Mouse (Mus musculus) intestine, embryonic 14.5 days (tissue): ENCODE measurements around the gene Swt1. TPM values are rescaled to one million over a fixed set of nuclear protein-coding genes. Genes with fewer than 3 reads are reported as not detected.
A peak's percentile ranks its signal among the peaks of the same experiment; 100 is the strongest.
"Not testable (repeated sequence)": the region's sequence is repeated elsewhere in the genome, so short reads cannot be mapped to it uniquely, and the experiment has no call there.

ENCODE experiments used
- ATAC-seq: fragments of 200-750 bp; cut with Nextera tagmentation; replicated peaks from 2 replicates; pipeline ENCODE4 v1.8.0; 2017; ENCODE audit warnings: low read depth, moderate number of reproducible peaks, moderate TSS enrichment, moderate library complexity; ENCODE audit not compliant: low FRiP score, low TSS enrichment
- DNase-seq: peaks from one replicate; pipeline ENCODE4 v3.0.0-alpha.2; 2018; ENCODE audit warnings: low spot score
- H3K27ac ChIP-seq: fragments of 300-500 bp; sonication (generic); 2 replicates; pipeline ENCODE4 v1.5.1; 2014; ENCODE audit warnings: low read depth, mild to moderate bottlenecking, control low read depth
- H3K27me3 ChIP-seq: fragments of 300-500 bp; sonication (generic); replicated peaks from 2 replicates; pipeline ENCODE4 v1.6.1; 2014; ENCODE audit warnings: low read length, control low read depth; ENCODE audit not compliant: control insufficient read depth, insufficient read depth
- H3K36me3 ChIP-seq: fragments of 300-500 bp; sonication (generic); 2 replicates; pipeline ENCODE4 v1.6.1; 2014; ENCODE audit warnings: low read length, control low read depth; ENCODE audit not compliant: control insufficient read depth, insufficient read depth
- H3K4me1 ChIP-seq: fragments of 300-500 bp; sonication (generic); replicated peaks from 2 replicates; pipeline ENCODE4 v1.6.1; 2014; ENCODE audit warnings: low read length, control low read depth, mixed read lengths; ENCODE audit not compliant: control insufficient read depth, insufficient read depth
- H3K4me2 ChIP-seq: fragments of 300-500 bp; sonication (generic); 2 replicates; pipeline ENCODE4 v1.6.1; 2014; ENCODE audit warnings: low read length
- H3K4me3 ChIP-seq: fragments of 300-500 bp; sonication (generic); 2 replicates; pipeline ENCODE4 v1.5.1; 2014; ENCODE audit warnings: low read depth, low read length, control low read depth, mixed read lengths
- H3K9ac ChIP-seq: fragments of 300-500 bp; sonication (generic); 2 replicates; pipeline ENCODE4 v1.6.1; 2014; ENCODE audit warnings: mild to moderate bottlenecking, low read length
- H3K9me3 ChIP-seq: fragments of 300-500 bp; sonication (generic); 2 replicates; pipeline ENCODE4 v1.6.1; 2016; ENCODE audit warnings: low read length, control low read depth; ENCODE audit not compliant: control insufficient read depth
- WGBS: fragments of 180-500 bp; shearing (Covaris S2); extraction: QIAGEN DNeasy Blood & Tissue Kit; methylation state at CpG from one replicate; pipeline ENCODE4 v1.1.7; 2014; 5-methylcytosine and 5-hydroxymethylcytosine counted together
- polyA plus RNA-seq: library from polyadenylated mRNA; unstranded; fragments of >200 nt; fragmentation: Nextera tagmentation; extraction: Ambion mirVana; gene quantifications from 2 replicates; pipeline ENCODE4 v1.2.1, GENCODE M21; 2014

The Swt1 gene
- polyA plus RNA-seq, 1 experiment from 2014 or later: 24.4 TPM

DNA sequence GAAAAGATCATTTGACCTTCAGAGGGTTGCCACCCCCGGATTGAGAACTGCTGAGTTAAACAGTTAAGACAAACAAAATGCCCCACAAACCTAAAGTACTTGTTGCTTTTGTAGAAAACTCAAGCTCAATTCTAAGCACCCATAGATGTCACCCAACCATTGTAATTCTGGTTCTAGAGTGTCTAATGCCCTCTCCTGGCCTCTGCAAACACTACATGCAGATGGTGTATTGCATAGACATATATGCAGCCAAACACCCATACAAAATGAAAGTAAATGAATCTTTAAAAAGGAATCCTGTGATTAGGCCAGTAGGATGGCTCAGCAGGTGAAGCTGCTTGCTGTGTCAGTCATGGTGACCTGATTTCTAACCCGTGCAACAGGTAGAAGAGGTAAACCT, 75.3 kb downstream of the Swt1 start:
- Histone ChIP-seq H3K36me3 (peaks cover 85% of the 10 kb centered on the region), H3K27me3 (no peaks in the 10 kb centered on the region), H3K4me3 (no peak overlapping the region), H3K4me2 (no peak overlapping the region), H3K9me3 (no peaks in the 10 kb centered on the region), H3K4me1 (peaks cover 3% of the 10 kb centered on the region; the same call in 1 of the 2 replicates), H3K27ac (no peak overlapping the region), H3K9ac (no peak overlapping the region)
- no peak for ATAC-seq
- WGBS: 92% methylated on average over 2 of the region's 2 CpGs
- no peak for DNase-seq

DNA sequence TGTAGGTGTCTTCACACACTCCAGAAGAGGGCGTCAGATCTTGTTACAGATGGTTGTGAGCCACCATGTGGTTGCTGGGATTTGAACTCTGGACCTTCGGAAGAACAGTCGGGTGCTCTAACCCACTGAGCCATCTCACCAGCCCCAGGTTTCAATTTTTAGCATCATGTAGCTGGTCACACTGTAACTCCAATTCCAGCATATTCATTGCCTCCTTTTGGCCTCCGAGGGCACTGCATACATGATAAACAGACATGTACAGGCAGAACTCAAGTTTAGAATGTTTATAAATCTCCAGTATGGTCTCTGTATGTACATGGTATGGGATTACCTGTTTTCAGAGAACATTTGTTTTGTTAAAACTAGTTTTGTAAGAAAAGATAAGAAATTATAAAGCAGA, 80.0 kb downstream of the Swt1 start:
- H3K4me2 ChIP-seq, H3K9ac ChIP-seq, H3K9me3 ChIP-seq, ATAC-seq, H3K27me3 ChIP-seq, H3K27ac ChIP-seq, H3K4me3 ChIP-seq, DNase-seq: not testable (repeated sequence)
- Histone ChIP-seq H3K4me1 (peaks cover 22% of the 10 kb centered on the region), H3K36me3 (peaks cover 40% of the 10 kb centered on the region)
- WGBS: 72% methylated on average over 4 of the region's 4 CpGs

GRCm38 (mm10) chr1:151346681-151347127, 81.6 kb downstream of the Swt1 start:
- Histone ChIP-seq H3K27me3 (no peaks in the 10 kb centered on the region), H3K9ac (peak overlapping the region; percentile 96; the same call in 1 of the 2 replicates), H3K4me3 (peak overlapping the region; percentile 89), H3K9me3 (no peaks in the 10 kb centered on the region), H3K4me2 (peak overlapping the region; percentile 74), H3K27ac (no peak overlapping the region; the same call in 1 of the 2 replicates), H3K36me3 (peaks cover 24% of the 10 kb centered on the region), H3K4me1 (peaks cover 23% of the 10 kb centered on the region)
- WGBS: 45% methylated on average over 6 of the region's 6 CpGs
- no peak for DNase-seq
- ATAC-seq: no peak

- no peak for ATAC-seq
- peaks cover 15% of the 10 kb centered on the region for H3K36me3 ChIP-seq
- no peak for DNase-seq
- H3K4me2 ChIP-seq: peak overlapping the region; percentile 74
- peak overlapping the region; percentile 96 for H3K9ac ChIP-seq
- peaks cover 23% of the 10 kb centered on the region for H3K4me1 ChIP-seq
- no peaks in the 10 kb centered on the region for H3K27me3 ChIP-seq
- peak overlapping the region; percentile 89 for H3K4me3 ChIP-seq
- H3K27ac ChIP-seq: peak overlapping the region; percentile 91; the same call in 1 of the 2 replicates
- H3K9me3 ChIP-seq: no peaks in the 10 kb centered on the region
Observed at GRCm38 (mm10) chr1:151345863-151346195, 82.4 kb downstream of the Swt1 start.

GRCm38 (mm10) chr1:151345109-151345862, 83.0 kb downstream of the Swt1 start:
- H3K4me2 ChIP-seq: peak overlapping the region; percentile 74
- peak overlapping the region; percentile 89 for H3K4me3 ChIP-seq
- peaks cover 23% of the 10 kb centered on the region for H3K4me1 ChIP-seq
- no peaks in the 10 kb centered on the region for H3K27me3 ChIP-seq
- under 1% methylated on average over 54 of the region's 55 CpGs for WGBS
- H3K9me3 ChIP-seq: no peaks in the 10 kb centered on the region
- H3K36me3 ChIP-seq: peaks cover 10% of the 10 kb centered on the region
- peak overlapping the region; percentile 96 for H3K9ac ChIP-seq
- DNase-seq: peak; percentile 99
- peak; percentile 72 for ATAC-seq
- peak overlapping the region; percentile 91 for H3K27ac ChIP-seq

DNA sequence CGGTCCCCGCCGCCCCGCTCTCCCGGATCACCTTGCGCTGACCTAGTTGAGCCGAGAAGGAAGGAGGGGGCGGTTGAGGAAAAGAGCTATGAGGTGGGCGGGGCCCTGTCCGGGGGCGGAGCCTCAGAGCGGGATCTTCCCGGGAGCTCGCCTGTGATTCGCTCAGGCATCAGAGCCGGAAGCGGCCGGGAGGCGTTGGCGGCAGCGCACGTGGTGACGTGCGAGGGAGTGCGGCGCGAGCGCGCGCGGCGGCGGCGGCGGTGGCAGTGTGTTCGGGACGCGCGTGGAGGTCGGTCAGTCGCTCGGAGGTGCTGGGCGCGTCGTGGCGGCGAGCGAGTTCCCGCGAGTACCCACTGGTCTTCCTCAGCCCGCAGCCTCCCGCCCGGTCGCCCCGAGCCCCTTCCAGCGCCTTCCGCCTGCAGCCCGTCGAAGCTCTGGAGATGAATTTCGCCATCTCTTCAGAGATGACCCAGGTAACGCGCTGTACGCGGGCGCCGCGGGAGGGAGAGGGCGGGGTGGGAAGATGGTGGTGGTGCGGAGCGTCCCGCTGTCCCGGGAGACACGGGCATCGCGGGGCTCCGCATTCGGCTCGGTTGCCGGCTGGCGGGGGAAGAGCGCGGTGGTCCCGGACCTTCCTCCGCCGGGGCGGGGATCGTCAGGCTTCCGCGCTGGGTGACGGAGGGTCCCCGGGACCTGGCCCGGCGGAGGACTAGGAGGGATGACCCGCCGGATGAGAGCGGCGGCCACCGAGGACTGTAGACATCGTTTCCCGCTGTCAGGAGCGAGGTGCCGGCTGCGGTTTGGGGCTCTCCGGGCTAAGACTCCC, 83.8 kb downstream of the Swt1 start, which contains the start of gene Ivns1abp:
TSS of gene Ivns1abp (plus strand) at position 195 of the 826 bp plus-strand sequence.
- DNase-seq: peak; percentile 96
- H3K9ac ChIP-seq: peak within 1 kb of the TSS; percentile 96
- ATAC-seq: peak; percentile 93
- H3K27me3 ChIP-seq: no peaks in the 10 kb centered on the region
- WGBS: under 1% methylated on average over 85 of the region's 104 CpGs
- peak within 1 kb of the TSS; percentile 91 for H3K27ac ChIP-seq
- peak within 1 kb of the TSS; percentile 89 for H3K4me3 ChIP-seq
- H3K4me2 ChIP-seq: peak within 1 kb of the TSS; percentile 74
- peaks cover 3% of the 10 kb centered on the region for H3K36me3 ChIP-seq
- peaks cover 23% of the 10 kb centered on the region for H3K4me1 ChIP-seq
- no peaks in the 10 kb centered on the region for H3K9me3 ChIP-seq

GRCm38 (mm10) chr1:151343571-151344282, 84.5 kb downstream of the Swt1 start:
- under 1% methylated on average over 17 of the region's 17 CpGs for WGBS
- no peaks in the 10 kb centered on the region for H3K9me3 ChIP-seq
- H3K4me3 ChIP-seq: peak overlapping the region; percentile 89
- H3K4me1 ChIP-seq: peaks cover 22% of the 10 kb centered on the region
- peak overlapping the region; percentile 74 for H3K4me2 ChIP-seq
- no peaks in the 10 kb centered on the region for H3K27me3 ChIP-seq
- no peaks in the 10 kb centered on the region for H3K36me3 ChIP-seq
- ATAC-seq (no peak), DNase-seq (no peak)
- H3K27ac ChIP-seq: peak overlapping the region; percentile 91
- peak overlapping the region; percentile 29 for H3K9ac ChIP-seq

DNA sequence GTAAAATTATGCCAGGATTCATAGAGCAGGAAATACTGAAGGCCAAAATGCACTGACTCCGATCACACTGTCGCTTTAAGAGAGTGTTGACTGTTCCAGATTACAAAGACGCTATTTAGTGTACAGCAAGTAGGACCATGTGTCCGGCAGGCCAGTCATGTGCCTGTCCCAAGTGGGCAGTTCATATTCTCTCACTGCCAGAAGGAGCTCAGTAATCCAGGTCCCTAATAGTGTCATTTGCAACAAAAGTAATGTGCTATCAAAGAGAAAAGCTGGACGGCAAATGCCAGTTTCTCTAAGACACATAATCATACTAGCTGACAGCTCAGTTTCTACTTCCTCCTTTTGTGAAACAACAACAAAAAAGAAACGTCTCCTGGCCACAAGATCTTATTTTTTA, 85.3 kb downstream of the Swt1 start:
- DNase-seq (no peak), ATAC-seq (no peak)
- no peaks in the 10 kb centered on the region for H3K27me3 ChIP-seq
- no peaks in the 10 kb centered on the region for H3K9me3 ChIP-seq
- H3K4me3 ChIP-seq: peak overlapping the region; percentile 89
- H3K4me1 ChIP-seq: peaks cover 20% of the 10 kb centered on the region
- no peak overlapping the region for H3K9ac ChIP-seq
- WGBS: 42% methylated on average over 6 of the region's 6 CpGs
- H3K27ac ChIP-seq: 0 out of 2 replicates have a peak overlapping the region, but pooled peaks have one; percentile 91
- no peaks in the 10 kb centered on the region for H3K36me3 ChIP-seq
- peak overlapping the region; percentile 74 for H3K4me2 ChIP-seq
